Mouse (Mus musculus): ENCODE results near the gene Slc7a6os. TPM values are rescaled to one million over a fixed set of nuclear protein-coding genes. Genes with fewer than 3 reads are reported as not detected.
"Not testable (repeated sequence)": the region's sequence is repeated elsewhere in the genome, so short reads cannot be mapped to it uniquely, and the experiment has no call there.

Gene Slc7a6os
- total RNA-seq (2021): 10 to 100 TPM; 11.7 to 13.3 TPM
- long read RNA-seq, experiment 1, partial matches to known transcripts: 0 of 4 reads
- long read RNA-seq, experiment 1, other reads (novel, unspliced or antisense): 1 of 4 reads
- long read RNA-seq, experiment 2, partial matches to known transcripts: 1 of 7 reads
- long read RNA-seq, experiment 2, other reads (novel, unspliced or antisense): 3 of 7 reads

DNA sequence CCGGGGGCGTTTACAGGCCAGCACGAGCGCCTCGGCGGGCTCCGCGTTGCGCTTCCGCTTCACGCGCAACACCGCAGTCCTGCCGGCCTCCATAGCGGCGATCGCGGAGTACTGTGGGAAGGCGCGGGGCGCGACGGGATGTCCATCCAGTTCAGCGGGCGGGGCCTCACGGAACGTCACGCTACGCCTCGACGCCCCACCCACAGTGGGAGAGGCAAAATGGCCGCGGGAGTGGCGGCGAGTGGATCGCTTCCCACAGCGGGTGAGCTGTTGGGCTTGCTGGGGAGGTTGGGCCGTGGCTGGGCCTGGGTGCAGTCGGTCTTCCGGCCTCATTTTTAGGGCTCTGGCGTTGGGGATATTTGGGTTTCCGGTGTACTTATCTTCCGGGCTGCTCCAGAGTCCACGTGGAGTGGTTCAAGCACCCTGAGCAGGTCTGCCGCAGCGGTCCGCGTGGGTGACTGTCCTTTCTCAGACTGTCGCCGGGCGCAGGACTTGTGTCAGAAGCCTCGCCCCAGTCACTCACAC is at the start of gene Slc7a6os, which contains the start of gene Prmt7:
TSS of gene Slc7a6os (minus strand) at position 115 of the 525 bp plus-strand sequence.
TSS of gene Prmt7 (plus strand) at position 116 of the 525 bp plus-strand sequence.
- DNase-seq: peak; percentile 95

GRCm38 (mm10) chr8:106259579-106260255 is 49.0 kb upstream of the Slc7a6os start:
- no peak for DNase-seq

DNA sequence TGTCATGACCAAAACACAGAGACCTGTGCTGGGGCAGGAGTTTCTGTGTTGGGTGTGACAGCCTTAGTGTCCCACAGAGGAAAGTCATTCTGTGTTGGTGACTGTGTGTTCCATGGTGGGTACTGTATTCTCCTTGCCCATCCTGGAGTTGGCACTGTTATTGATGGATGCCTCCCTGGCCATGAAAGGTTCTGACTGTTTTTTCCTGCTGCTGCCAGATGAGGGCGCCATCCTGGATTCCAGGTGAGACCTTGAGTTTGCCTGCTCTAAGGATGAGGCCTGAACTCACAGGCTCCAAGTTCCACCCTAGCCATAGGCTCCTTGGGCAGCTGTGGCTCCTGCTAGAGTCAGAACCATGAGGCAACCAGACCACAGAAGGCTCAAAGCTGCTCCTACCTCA is 47.4 kb upstream of the Slc7a6os start:
- DNase-seq: peak; percentile 17

- DNase-seq: no peak
Measured at GRCm38 (mm10) chr8:106250186-106250585, 39.5 kb upstream of the Slc7a6os start.

DNA sequence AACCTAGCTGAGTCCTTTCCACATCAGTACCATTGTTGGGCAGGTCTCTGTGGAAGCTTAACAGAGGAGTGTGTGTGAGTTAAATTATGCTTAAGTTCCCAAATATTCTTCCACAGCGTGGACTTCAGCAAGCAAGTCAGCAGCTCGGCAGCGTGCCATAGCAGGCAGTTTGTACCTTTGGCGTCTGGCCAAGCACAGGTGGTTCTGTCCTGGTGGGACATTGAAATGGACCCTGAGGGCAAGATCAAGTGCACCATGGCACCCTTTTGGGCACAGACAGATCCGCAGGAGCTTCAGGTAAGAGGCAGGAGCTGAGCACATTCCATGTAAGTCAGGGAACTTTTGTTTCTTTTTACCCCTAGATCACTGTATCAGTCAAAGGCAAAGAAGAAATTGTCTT is 26.4 kb upstream of the Slc7a6os start:
- no peak for DNase-seq

DNA sequence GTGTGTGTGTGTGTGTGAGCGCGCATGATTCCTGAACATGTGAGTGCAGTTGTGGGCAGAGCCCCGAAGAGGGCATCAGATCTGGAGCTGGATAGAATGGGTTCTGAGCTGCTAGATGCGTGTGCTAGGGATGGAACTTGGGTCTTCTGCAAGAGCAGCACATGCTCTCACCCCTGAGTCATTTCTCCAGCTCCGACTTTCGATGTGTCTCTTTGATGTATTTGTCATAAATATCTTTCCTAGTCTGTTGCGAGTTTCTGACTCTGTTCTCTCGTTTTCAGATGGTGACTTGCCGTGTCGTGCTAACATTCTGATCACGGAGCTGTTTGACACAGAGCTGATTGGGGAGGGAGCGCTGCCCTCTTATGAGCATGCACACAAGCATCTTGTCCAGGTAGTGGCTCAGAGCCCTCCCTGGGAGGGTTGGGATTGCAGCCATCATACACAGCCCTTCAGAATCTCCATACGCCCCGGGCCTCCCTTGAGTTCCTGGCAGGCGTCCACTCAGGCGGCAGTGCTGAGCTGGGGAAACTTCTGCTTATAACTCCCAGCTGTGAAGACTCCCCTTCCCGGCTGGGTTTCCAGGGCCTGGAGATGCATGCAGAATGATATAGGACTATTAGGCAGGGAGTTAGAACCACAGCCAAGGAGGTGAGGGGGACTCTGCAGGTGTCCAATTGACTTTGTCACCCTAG is 24.0 kb upstream of the Slc7a6os start:
- DNase-seq: no peak

DNA sequence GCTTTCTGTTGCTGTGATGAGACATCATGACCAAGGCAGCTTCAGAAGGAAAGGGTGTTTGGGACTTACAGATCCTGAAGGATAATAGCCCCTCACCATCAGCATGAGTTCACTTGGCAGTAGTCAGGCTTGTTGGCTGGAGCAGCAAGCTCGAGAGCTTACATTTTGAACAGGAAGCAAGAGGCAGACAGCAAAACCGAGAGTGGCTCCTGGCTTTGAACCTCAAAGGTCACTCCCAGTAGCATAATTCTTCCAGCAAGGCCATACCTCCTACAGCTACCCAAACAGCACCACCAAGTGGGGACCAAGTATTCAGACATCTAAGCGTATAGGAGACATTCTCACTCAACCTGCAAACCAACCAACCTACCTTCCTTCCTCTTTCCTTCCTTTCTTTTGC is 22.0 kb upstream of the Slc7a6os start:
- no peak for DNase-seq

- no peak for DNase-seq
Measured at GRCm38 (mm10) chr8:106231536-106231935, 20.8 kb upstream of the Slc7a6os start.

DNA sequence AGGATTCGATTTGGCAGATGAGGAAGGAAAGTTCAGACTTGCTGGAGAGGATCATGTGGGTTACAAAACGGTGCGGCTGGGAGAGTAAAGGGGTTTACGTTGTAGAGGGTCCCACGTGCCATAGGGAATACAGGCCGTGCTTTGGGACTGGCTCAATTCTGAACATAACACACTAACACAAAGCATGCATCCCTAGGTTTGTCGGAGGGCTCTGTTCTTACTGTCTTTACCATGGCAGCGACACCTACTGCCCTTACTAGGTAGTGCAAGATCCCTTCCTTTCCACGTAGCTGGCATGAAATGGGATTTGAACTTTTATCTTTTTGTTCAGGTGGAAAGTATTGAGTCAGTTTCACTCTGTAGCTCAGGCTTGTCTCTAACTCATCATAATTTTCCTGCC is 15.9 kb upstream of the Slc7a6os start:
- peak; percentile 60 for DNase-seq

- DNase-seq: no peak
Measured at GRCm38 (mm10) chr8:106219620-106220019, 8.9 kb upstream of the Slc7a6os start.

GRCm38 (mm10) chr8:106213959-106214358 is 3.2 kb upstream of the Slc7a6os start:
- no peak for DNase-seq

GRCm38 (mm10) chr8:106211421-106211820 is 686 bp upstream of the Slc7a6os start:
- DNase-seq: no peak

DNA sequence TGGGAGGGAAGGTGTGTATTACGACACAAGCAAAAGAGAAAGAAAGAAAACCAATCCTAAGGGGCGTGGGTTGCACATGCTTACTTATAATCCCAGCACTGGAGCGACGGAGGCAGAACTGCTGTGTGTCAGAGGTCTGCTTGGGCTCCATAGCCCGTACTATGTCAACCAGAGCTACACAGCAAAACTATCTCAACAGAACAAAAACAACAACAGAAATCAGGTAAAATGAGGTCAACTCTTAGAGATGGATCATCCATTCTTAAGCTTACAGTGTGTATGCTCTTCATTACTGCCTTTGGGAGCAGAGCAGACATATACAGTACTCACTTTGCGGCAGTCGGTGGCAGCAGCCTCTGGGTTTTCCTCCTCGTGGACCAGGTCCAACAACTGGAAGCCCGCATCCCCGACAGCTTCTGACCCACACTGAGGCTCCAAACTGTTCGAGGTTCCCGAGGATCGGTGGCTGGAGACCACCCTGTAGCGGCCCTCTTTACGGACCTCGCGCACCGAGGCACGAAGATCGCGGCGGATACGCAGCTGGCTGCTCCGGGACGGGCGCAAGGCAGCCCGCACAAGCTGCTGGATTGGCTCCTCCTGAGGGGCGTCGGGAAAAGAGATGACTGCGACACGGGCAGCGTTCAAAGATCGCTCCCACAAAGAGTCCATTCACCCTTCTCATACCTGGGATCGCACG is 552 bp downstream of the Slc7a6os start:
- peak; percentile 42 for DNase-seq

DNA sequence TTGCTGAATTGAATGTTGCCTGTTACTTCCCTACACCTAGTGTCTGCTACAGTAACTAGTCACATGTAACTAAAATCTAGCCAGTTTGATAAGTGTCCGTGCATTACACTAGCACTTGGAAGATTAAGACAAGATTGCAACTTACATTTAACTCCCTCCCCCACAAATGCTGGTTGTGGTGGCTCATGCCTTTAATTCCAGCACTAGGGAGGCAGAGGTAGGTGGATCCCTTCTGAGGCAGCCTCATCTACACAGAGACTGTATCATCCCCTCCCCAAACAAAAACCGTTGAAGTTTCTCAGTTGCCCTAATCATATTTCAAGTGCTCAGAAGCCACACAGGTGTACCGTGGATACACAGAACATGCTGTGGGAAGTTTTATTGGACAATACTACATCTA is 11.1 kb downstream of the Slc7a6os start:
- not testable (repeated sequence) for DNase-seq

GRCm38 (mm10) chr8:106198741-106199140 is 12.0 kb downstream of the Slc7a6os start:
- no peak for DNase-seq

- DNase-seq: no peak
Measured at GRCm38 (mm10) chr8:106194062-106194461, 16.7 kb downstream of the Slc7a6os start.

GRCm38 (mm10) chr8:106193162-106193561 is 17.6 kb downstream of the Slc7a6os start:
- no peak for DNase-seq

DNA sequence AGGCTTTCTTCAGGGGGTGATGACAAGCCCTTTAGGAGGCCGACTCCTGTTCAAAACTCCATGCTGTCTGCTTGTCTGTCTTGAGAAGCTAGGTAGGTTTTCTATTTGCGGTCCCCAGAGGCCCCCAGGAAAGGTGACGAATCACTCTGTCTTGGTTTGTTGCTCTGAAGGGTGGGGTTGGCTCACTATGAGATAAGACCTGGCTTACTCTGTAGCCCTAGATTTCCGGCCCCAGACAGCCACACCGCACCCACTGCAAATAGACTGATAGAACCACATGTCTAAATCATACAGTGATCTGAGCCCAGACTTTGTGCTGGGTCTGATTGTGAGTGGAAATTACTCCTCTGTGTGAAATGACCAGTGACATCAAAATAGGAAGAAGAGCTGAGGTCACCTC is 19.1 kb downstream of the Slc7a6os start:
- DNase-seq: no peak

DNA sequence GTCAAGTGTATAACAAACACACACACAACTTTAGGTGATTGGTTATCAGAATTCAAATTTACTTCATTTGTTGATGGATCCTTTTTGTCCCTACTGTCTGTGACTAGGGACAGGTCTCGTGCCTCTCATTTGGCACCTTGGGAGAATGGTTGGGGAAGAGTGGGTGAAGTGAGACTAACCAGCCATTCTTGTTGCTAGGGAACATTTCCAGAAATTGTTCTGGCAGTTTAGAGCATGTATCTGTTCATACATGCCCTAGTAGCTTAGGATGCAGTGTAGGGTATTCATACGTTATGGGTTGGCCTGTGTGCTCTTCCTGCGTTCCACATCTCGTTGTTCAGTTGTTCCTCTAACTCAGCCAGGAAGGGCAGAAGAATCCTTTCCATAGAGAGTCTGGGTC is 21.6 kb downstream of the Slc7a6os start:
- DNase-seq: no peak

GRCm38 (mm10) chr8:106186394-106186793 is 24.3 kb downstream of the Slc7a6os start:
- DNase-seq: no peak

GRCm38 (mm10) chr8:106185628-106186270 is 25.0 kb downstream of the Slc7a6os start:
- DNase-seq: no peak

GRCm38 (mm10) chr8:106178428-106178827 is 32.3 kb downstream of the Slc7a6os start:
- no peak for DNase-seq
